Mouse (Mus musculus): ENCODE results near the gene Arhgef17.

DNA sequence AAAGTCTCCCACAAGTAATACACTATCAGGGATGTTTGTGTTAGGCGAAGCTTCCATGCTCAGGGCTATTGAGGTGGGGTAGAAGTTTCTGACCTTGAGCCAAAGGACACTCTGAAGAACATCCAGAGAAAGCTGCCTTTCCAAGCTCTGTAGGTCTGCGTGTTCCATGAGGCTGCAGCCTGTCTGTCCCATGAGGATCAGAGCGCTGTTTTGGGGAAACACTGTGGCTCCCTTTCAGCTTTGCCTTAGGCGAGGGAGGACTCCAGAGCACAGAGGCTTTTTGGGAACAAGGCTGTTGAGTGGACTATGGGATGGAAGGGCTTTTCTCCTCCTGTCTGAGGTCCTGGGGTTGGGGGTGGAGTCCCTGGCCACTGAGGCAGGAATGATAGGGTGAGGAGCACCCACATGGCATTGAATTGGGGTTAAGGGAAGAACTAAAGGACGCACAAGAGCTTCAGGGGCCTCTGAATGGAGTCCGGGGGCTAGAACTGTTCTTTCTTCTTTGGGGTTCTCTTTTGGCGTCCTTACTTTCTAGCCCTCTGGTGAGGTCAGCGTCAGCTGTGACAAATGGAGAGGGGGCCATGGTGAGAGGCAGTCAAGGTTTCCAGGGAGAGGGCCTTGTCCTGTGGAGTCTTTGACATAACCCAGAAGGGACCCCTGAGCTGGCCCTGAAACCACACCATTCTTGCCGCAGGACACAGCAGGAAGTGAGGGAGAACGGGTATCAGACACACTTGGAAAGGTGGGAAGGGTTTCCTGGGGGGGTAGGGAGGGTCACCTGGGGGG, 37.2 kb upstream of the Arhgef17 start:
- TF ChIP-seq POLR2A (IDR thresholded peaks at IDR 0.05; ENCODE audit: borderline replicate concordance, insufficient read depth, low read length) (no peak), CTCF (IDR thresholded peaks at IDR 0.05; ENCODE audit: borderline replicate concordance, insufficient read depth, low read depth, low read length) (no peak)

Measured in cerebellum, adult 2 months (tissue).